Mouse (Mus musculus) layer of hippocampus, postnatal 36 days (tissue): Measurements from ENCODE around the gene Eif4a1. TPM values are rescaled to one million over a fixed set of nuclear protein-coding genes. Genes with fewer than 3 reads are reported as not detected.

ENCODE experiments used
- DNase-seq, 2 experiments: peaks; one replicate each; pipeline ENCODE4 v3.0.0; 2022
- total RNA-seq, 2 experiments: library from RNA; stranded (reverse); gene quantifications; 2 replicates each; pipeline ENCODE4 v1.2.3; 2021

Eif4a1 gene
- total RNA-seq, 2 experiments from 2014 or later: 352 to 354 TPM

DNA sequence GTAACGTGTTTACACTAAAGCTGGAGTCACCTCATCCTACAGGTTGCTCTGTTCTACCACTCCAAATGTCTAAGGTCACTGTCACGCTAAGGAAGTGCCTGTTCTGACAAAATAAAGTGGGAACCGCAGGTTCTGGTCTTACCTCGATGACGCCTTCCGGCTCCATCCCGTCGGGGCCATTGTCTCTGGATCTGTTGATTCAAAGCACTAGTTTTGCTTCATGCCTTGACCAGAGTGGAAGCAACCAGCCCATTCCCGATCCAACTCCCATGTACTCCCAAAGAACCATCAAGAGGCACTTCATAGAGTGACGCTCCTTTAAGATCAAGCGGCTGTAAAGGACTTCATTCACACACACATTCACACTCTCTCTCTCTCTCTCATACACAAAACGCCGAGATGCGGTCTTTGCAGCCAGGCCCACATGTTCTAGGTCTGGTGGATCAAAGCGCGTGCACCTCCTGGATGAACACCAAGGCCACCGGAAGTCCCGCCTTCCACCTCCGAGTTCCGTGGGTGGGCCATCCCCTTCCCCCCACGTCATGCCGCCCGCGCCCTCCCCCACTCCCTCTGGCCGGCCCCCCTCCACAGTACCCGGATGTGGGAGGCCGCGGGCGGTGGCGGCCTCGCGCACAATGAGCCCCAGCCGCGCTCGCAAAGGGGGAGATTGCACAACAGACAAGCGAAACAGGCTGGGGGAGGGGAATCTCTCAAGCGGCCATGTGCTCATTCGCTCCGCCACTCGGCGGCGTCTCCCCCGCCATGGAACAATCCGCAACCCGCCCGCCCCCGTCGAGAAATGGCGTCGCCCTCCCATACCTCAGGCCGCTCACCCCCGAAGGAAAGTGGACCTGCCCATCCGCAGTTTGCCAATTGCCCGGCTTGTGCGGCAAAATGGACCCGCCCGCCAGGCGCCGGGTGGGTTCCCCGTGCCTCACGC, 1.2 kb downstream of the Eif4a1 start:
- peak; percentile 90 to 92 for DNase-seq

DNA sequence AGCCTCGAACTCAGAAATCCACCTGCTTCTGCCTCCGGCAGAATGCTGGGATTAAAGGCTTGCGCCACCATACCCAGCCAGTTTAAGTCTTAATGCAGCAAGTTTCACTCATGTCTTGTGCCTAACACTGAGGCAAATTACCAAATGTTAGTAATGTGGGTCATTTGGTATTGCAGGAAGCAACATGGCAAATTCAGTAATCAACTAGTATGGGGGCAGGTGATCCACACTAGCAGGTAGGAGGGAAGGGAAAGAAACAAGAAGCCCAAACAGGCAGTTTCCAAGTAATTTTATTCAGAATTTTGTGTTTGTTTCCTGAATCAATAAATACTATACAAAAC, 5.6 kb downstream of the Eif4a1 start:
- no peak for DNase-seq

DNA sequence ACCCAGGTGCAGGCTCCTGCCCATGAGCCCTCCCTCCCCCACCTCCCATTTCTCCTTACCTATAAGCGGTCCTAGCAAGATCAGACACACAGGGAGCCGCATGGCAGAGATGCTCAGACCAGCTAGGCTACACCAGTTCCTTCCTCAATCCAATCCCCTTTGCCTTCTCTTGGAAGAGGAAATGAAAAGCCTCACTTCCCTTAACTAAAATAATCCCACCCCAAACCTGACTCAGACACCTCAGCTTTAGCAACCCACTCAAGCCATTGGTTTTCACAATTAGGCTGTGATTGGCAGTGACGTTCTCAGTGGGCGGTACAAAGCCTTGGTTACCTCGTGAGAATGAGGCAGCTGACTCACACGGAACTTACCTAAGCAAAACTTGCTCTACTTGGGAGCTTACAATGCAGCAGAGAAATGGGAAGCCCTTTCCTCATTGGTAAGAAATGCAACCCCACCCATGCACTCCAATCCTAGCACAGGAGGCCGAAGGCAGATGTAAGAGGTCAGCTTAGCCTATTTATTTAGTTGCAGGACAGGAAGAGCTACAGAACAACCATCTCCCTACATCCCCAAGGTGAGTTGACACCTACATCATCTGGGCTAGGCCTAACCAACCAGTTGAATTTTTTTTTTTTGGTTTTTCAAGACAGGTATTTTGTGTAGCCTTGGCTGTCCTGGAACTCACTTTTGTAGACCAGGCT, 6.1 kb downstream of the Eif4a1 start, which contains the start of gene Cd68:
Gene Cd68, minus strand, starts transcription at position 193 of the 704 bp plus-strand sequence.
- peak; percentile 55 to 64 for DNase-seq

DNA sequence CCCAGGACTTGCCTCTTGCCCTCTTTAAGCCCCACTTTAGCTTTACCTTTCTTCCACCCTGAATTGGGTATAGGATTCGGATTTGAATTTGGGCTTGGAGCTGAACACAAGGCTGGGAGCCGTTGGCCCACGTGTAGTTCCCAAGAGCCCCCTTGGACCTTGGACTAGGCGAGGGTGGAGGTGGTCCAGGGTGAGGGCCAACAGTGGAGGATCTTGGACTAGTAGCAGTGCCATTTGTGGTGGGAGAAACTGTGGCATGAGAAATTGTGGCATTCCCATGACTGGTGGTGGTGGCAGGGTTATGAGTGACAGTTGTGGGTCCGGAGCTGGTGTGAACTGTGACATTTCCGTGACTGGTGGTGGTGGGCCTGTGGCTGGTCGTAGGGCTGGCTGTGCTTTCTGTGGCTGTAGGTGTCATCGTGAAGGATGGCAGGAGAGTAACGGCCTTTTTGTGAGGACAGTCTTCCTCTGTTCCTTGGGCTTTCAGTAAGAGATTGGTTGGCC, 6.7 kb downstream of the Eif4a1 start:
- no peak for DNase-seq

DNA sequence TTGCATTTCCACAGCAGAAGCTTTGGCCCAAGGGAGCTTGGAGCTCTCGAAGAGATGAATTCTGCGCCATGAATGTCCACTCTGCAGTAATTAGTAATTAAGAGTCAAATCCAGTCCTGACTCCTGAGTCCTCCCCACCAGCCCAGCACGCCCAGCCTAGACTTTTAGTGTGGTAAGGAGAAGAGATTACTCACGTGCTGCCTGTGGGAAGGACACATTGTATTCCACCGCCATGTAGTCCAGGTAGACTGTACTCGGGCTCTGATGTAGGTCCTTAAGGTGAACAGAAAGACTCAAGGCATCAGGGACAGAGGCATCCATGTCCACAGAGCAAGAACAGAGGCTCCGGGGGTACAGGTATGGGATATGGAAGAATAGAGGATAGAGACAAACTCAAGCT, 7.4 kb downstream of the Eif4a1 start:
- DNase-seq: no peak

DNA sequence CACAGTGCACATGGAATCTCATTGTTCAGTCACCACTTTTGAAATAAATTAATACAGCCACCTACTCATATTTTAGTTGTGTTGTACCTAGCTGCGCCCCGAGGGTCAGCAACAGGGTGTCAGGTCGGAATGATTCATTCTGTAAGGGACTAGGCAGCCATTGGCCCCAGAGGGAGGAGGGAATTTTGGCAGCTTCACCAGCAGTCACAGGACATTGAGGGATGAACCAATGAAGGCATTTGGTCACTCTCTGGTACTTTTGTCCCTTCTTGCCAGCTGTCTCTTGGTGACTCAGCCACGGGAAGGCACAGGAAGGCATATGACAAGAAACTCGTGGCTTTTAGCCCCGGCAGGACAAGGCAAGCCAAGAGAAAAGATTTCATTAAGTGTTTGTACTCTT, 8.4 kb downstream of the Eif4a1 start:
- DNase-seq: no peak

DNA sequence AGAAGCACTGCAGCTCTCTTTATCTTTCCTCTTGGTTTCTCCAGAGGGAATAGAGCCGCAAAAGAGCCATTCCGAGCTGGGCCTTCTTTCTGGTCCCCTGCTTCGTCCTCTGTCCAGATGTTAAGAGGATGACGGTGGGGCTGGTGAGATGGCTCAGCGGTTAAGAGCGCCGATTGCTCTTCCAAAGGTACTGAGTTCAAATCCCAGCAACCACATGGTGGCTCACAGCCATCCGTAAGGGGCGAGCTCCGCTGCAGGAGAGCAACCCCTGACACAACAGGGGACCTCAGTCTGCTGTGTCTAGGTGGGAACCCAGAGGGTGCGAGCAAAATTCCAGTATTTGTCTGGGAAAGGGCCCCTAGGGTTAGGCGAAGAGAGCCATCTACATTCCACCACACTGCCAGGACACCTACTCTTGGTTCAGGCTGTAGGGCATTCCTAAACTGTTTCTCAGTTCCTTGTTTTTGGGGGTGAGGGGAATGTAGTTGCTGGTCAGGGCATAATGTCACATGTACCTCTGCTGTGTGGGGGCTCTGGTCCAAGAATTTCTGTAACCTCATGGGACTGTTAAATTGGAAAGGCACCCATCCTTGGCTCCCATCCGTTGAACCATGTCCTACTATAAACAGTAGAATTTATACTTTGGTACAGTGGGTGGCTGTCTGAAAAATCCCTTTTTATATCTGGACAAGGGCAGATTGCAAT, 9.1 kb downstream of the Eif4a1 start:
- DNase-seq: no peak

DNA sequence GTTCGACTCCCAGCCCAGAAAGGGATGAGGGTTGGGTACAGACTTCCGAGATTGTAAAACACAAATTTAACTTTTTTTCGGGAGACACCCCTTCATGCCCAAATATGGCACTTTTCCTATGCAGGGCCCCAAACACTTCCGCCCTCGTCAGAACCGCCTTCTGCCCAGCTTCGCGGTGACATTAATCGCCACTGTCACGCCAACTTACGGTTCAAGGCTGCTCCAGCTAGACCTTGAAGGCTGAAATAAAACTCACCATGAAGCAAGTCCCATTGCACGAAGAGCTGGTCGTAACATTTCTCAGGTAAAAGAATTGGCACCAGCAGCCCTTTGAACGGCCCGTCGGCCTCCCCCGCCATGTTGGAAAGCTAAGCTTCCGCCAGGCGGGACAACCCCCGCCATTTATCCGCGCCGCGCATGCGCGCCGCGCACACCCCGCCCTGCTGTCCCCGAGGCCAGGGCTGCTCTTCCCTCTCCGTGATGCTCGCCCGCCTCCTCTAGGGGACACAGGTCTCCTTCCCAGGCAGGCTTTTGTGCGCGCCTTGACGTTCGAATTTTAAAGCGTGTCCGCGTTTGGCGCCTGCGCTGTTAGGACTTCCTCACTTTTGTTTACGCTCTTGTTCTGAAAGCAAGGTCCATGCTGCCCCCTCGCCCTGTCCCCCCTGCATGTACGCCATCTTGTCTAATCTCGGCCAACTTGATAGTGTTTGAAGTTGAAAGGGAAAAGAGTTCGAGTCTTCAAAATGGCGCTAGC, 9.8 kb downstream of the Eif4a1 start, which contains the start of gene Mpdu1:
Gene Mpdu1, minus strand, starts transcription at position 430 of the 754 bp plus-strand sequence.
- peak; percentile 94 to 95 for DNase-seq

DNA sequence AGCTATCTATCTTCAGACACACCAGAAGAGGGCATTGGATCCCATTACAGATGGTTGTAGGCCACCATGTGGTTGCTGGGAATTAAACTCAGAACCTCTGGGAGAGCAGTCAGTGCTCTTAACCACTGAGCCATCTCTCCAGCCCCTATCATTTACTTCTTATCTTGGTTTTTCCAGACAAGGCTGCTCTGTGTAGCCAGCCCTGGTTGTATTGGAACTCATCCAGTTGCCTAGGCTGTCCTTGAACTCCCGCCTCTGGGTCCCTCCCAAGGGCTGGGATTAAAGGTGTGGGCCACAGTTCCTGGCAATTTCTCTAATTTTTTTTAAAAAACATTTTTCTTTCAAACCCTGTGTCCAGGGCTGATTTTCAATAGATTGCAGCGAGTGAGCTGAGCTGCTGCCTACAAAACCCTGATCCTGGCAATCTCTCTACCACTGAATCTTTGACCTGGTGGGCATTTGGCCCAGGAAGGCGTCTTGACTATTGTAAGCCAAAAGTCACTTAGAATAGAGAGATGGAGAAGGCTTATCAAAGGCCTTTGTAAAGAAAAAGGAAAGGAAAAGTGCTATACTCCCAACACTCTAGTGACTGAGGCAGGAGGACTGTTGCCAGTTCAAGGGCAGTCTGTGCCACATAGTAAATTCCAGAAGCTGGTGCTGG, 10.9 kb downstream of the Eif4a1 start:
- no peak for DNase-seq

DNA sequence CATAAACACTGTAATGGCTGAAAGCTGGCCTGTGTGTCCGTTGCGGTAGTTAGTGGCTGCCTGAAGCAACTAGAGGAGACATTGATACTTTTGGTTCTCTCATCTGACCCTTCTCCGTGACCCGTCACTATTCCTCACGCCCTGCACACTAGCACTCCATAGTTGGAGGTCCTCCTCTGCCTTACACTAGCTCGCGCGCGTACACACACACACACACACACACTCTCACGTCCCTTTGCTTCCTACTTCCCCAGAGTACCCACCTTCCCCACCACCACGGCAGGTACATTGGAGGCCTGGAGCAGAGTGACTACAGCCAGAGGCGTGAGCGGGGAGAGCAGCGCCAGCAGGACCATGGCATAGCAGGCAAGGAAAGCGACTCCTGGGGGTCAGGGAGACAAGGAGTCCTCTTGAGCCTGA, 14.8 kb downstream of the Eif4a1 start:
- no peak for DNase-seq

DNA sequence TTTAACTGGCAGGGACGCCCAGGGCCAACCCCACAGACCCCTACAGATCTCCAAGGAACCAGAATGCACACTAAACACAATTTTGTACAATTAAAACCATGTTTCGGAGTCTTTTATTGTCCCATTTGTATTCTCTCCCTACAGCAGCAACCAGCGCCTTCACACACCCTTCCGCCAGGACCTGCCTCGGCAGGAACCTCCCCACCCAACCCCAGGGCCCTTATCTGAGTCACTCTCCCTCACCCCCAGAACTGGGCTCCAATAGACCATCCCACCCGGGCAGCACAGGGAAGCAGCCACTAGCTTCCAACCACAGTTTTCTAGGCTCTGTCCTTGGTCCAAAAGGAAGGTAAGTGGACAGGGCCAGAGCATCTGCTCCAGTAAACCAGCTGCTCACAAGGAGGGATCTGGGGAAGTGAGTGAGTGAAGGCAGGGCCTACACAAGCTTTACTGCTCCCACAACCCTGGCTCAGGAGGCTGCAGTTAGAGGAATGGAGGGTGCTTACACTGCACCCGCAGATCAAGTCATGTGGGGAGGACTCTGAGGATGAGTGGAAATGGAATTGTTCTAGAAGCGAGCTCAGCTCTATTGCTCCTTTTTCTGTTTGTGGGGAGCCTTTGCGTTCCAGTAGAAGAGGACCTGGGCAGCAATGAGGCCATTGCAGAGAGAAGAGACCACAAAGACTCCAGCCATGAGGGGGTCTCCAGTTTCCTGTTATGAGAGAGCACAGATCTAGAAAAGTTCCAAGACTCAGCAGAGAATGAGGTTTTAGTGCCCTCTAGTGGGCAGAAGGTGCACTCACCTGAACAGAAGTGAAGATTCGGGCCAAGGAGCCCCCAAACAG, 15.4 kb downstream of the Eif4a1 start:
- DNase-seq: no peak

DNA sequence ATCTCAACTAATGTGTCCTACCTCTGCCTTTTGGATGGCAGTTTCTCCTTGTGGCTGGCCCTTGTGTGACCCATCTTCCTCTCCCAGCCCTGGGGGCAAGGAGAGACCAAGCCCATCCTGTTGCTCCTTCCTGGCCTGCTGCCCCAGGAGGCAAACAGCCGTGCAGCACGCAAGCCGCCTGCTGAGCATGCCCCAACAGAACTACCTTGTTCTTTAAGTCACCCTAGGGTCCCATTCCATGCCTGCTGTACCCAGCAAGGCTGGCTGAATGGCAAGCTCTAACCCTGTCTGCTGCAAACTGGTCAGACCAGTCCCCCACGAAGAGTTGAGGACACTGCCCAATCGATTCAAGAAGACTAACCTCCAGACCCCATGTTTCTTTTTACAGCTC, 16.2 kb downstream of the Eif4a1 start:
- no peak for DNase-seq

DNA sequence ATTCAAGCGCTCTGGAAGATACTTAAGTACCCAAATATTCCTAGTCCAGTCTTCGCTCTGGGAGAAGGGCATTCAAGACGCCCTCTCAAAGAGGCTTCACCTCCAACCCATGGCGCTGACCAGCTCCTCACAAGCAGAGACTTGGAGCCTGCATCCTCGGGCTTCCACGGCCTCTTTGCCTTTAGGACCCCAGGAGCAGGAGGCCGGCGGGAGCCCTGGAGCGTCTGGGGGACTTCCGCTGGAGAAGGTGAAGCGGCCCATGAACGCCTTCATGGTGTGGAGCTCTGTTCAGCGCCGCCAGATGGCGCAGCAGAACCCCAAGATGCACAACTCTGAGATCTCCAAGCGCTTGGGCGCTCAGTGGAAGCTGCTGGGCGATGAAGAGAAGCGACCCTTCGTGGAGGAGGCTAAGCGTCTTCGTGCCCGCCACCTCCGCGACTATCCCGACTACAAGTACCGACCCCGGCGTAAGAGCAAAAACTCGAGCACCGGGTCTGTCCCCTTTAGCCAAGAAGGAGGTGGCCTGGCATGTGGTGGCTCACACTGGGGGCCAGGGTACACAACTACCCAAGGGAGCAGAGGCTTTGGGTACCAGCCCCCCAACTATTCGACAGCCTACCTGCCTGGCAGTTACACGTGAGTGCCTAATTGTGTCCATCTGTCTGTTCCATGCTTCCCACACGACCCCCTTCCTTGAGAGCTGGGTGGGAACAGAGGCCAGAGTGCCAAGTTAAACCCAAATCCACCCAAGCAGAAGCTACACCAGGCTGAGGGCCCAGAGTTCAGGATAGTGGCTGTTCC, 16.8 kb downstream of the Eif4a1 start, which contains the start of gene Sox15:
Gene Sox15, plus strand, starts transcription at position 51 of the 801 bp plus-strand sequence.
- DNase-seq: peak; percentile 69 to 74

DNA sequence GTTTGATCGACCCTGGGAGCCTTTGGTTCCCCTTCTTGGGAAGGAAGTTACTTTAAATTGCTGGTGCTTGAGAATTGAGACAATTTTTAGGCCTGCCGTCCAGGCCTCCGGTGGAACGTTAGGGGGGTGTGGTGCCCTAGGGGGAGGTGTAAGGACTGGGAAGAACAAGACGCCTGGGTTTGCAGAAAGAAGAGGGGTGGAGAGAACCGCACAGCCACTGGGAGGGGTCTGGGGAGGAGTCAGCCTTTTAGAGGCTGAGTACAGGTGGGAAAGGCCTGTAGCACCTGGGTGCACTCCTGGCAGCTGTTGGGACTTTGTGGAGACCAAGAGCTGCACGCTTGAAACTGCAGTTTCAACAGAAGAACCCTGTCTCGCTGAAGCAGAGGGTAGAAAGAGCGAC, 17.5 kb downstream of the Eif4a1 start:
- no peak for DNase-seq

DNA sequence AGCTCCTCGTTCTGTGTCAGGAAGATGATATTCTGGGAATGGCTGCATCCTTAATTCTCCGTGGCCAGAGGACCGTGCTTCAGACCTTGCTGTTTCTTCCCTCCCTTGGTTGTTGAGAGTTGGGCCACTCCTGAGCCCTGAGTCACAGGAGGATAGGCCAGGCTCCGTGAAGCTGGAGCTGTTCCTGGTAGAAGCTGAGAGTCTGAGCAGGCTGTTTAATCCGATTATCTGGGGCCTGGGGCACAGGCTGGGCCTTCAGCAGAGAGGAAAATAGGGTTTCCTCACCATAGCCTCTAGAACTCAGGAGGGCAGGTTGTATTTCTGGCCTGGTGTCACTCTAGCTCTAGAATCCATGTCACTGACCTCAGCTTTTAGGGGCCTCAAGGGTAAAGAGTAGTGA, 18.8 kb downstream of the Eif4a1 start:
- no peak for DNase-seq

DNA sequence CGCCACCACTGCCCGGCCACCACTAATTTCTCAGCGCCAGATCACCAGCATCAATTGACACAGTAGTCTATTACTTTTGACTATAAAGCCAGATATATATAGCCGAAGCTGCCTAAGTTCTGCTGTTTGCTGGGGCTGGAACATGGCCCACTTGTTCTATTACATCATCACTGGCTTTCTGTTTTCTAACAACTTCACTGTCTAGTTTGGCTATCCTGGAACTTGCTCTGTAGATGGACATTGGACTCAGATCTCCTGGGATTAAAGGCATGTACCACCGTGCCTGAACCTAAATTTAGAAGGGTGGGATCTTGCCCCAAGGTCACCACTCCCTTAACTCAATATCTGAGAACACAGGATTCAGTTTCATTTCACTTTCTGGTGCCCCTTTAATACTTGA, 26.4 kb downstream of the Eif4a1 start:
- no peak for DNase-seq

DNA sequence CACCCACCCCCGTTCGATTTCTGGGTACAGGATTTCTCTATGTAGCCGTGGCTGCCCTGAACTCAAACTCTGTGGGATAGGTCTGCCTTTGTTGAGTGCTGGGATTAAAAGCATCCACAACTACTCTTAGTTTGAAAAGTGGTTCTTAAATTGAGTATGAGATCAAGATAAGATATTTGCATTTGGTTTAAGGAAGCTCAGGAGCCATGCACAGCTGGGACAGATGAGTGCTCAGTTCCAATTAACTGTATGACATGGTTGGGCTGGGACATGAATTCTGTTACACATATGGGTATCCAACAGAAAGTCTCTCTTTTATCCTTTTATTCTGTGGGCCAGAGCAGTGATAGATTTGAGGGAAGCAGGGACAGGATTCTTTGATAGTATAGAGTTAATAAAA, 36.8 kb downstream of the Eif4a1 start:
- no peak for DNase-seq

DNA sequence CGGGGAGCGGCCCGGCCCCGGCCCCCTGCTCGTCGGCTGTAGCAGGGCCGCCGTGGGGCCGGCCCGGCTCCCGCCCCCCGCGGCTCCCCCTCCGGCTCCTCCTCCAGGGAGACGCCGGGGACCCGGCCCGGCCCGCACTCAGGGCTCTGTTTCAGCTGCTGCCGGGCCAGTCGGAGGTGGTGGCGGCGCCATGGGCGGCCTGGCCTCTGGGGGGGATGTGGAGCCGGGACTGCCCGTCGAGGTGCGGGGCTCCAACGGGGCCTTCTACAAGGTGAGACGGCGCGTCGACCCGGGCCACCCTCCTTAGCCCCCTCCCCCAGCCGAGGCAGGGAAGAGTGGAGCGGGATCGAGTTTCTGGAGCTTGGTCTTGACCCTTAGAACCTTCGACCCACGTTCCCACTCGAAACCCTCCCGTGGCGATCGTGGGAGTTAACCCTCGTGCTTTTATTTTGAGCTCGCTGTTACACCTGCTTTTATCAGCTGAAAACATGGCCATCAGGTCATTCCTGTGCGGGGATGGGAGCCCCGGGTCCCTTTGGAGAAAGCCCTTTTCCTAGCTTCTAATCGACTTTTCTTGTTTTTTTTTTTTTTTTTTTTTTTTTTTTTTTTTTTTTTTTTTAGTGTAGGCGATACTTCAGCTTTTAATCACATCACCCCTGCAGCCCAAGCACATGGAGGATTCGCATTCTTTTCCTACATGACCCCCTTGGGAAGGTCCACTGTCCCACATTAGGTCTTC, 38.9 kb downstream of the Eif4a1 start:
- DNase-seq: peak in 1 of 2 experiments; percentile 53
